Comparison of ENCODE assay signal across 8 mouse cellular contexts in genomic region chr10:60536098-60536811, GRCm38 (mm10).
DNase-seq lines count a peak whose midpoint lies in the region; ATAC-seq and TF ChIP-seq lines count a peak whose summit lies in the region.

No protein-coding gene starts in this region.

- no peak for TF ChIP-seq POLR2A in lung, adult 2 months (IDR thresholded peaks at IDR 0.05; ENCODE audit: borderline replicate concordance, extremely low read depth, low read depth, low read length)

- H3K9me3 ChIP-seq in forebrain, embryonic 14.5 days (replicated peaks; ENCODE audit: control insufficient read depth, low read length), result no peaks in the 10 kb centered on the region
- H3K9me3 ChIP-seq in limb, embryonic 11.5 days (ENCODE audit: control insufficient read depth, low read length), result no peaks in the 10 kb centered on the region

- H3K4me1 ChIP-seq in lung, adult 2 months (ENCODE audit: control insufficient read depth, insufficient read depth, low read length), result no peaks in the 10 kb centered on the region
- H3K4me1 ChIP-seq in forebrain, embryonic 14.5 days (ENCODE audit: control insufficient read depth, insufficient read depth, low read length), result no peaks in the 10 kb centered on the region
- no peaks in the 10 kb centered on the region for H3K4me1 ChIP-seq in limb, embryonic 11.5 days (ENCODE audit: control insufficient read depth, insufficient read depth, low read length)

- 9% methylated on average over 14 of the region's 14 CpGs for WGBS in lung, adult 2 months
- WGBS in forebrain, embryonic 14.5 days, result 22% methylated on average over 13 of the region's 14 CpGs
- WGBS in limb, embryonic 11.5 days, result 7% methylated on average over 13 of the region's 14 CpGs

- H3K36me3 ChIP-seq in forebrain, embryonic 14.5 days (ENCODE audit: control insufficient read depth, insufficient read depth, low read length), result no peaks in the 10 kb centered on the region
- no peaks in the 10 kb centered on the region for H3K36me3 ChIP-seq in limb, embryonic 11.5 days (ENCODE audit: control insufficient read depth, insufficient read depth, low read length)

- no peak for TF ChIP-seq CTCF in lung, adult 2 months (IDR thresholded peaks at IDR 0.05; ENCODE audit: insufficient read depth, low read length)

- no peaks in the 10 kb centered on the region; the same call in 1 of the 2 replicates for H3K27me3 ChIP-seq in forebrain, embryonic 14.5 days (replicated peaks; ENCODE audit: control insufficient read depth, insufficient read depth, low read length)
- H3K27me3 ChIP-seq in limb, embryonic 11.5 days (ENCODE audit: control insufficient read depth, insufficient read depth, low read length), result 0 out of 2 replicates have a peak, but pooled peaks cover 2% of the 10 kb centered on the region

- no peak overlapping the region for H3K27ac ChIP-seq in forebrain, embryonic 14.5 days (ENCODE audit: low read depth, low read length)
- no peak overlapping the region for H3K27ac ChIP-seq in limb, embryonic 11.5 days (replicated peaks; ENCODE audit: low read depth, low read length)

- DNase-seq in lung, adult 18-20 months, result peak; percentile 11 to 24
- DNase-seq in lung, adult 2 months, result no peak
- peak; percentile 52 for DNase-seq in forebrain, embryonic 14.5 days (ENCODE audit: low spot score)
- DNase-seq in limb, embryonic 11.5 days (ENCODE audit: low spot score), result peak; percentile 65
- peak; percentile 7 for DNase-seq in naive thymus-derived CD4-positive, alpha-beta T cell, adult 2 months (ENCODE audit: low read depth)
- DNase-seq in cerebellum, postnatal 4 days (ENCODE audit: low spot score in 2 of 2), result no peak
- DNase-seq in gastrocnemius, adult 18-20 months (ENCODE audit: low spot score), result no peak
- no peak for DNase-seq in gastrocnemius, postnatal 36 days

- no peak overlapping the region for H3K9ac ChIP-seq in forebrain, embryonic 14.5 days (ENCODE audit: low read length)
- no peak overlapping the region for H3K9ac ChIP-seq in limb, embryonic 11.5 days (ENCODE audit: low read length)

- no peak overlapping the region for H3K4me2 ChIP-seq in forebrain, embryonic 14.5 days (ENCODE audit: low read length)
- peak overlapping the region; percentile 22; the same call in 1 of the 2 replicates for H3K4me2 ChIP-seq in limb, embryonic 11.5 days (ENCODE audit: low read depth, severe bottlenecking)

- ATAC-seq in forebrain, embryonic 14.5 days, result peak; percentile 46; the same call in 1 of the 2 replicates
- ATAC-seq in limb, embryonic 11.5 days (ENCODE audit: insufficient number of reproducible peaks, low FRiP score, low TSS enrichment, low read depth), result peak; percentile 52; the same call in 1 of the 2 replicates

- intact Hi-C loops in gastrocnemius, postnatal 36 days (cut with DNase I), result no loop called here

- no peak overlapping the region for H3K4me3 ChIP-seq in lung, adult 2 months (replicated peaks; ENCODE audit: extremely low read depth, low read depth, low read length)
- no peak overlapping the region for H3K4me3 ChIP-seq in forebrain, embryonic 14.5 days (ENCODE audit: low read depth, low read length)
- H3K4me3 ChIP-seq in limb, embryonic 11.5 days (ENCODE audit: low read depth, low read length), result no peak overlapping the region

Comparison
In these comparisons a context has a peak if more than half of its experiments do, and no peak if none do; other contexts are left out.
1. DNase-seq: peak in lung, adult 18-20 months (2 of 2), forebrain, embryonic 14.5 days (single experiment), limb, embryonic 11.5 days (single experiment) and naive thymus-derived CD4-positive, alpha-beta T cell, adult 2 months (single experiment); none in lung, adult 2 months (single experiment), cerebellum, postnatal 4 days (0 of 2), gastrocnemius, adult 18-20 months (single experiment) and gastrocnemius, postnatal 36 days (0 of 2).